Mouse (Mus musculus) limb, embryonic 10.5 days (tissue): Measurements from ENCODE around the gene Gm28845. TPM values are rescaled to one million over a fixed set of nuclear protein-coding genes. Genes with fewer than 3 reads are reported as not detected.

Experiments used
- polyA plus RNA-seq: library from polyadenylated mRNA; unstranded; fragments of >200 nt; fragmentation: Nextera tagmentation; extraction: Ambion mirVana; gene quantifications from 2 replicates; pipeline ENCODE4 v1.2.1, GENCODE M21; 2016

Gene Gm28845
- polyA plus RNA-seq, 1 experiment from 2014 or later = not detected

Other genes starting within 250 kb of the Gm28845 start
- gene Plekhm3, start 162.7 kb downstream of the Gm28845 start, polyA plus RNA-seq = 8.0 and 10.4 TPM in 2 replicates
- 0.11 and 0.16 TPM in 2 replicates for gene Akr1cl, start 86.8 kb downstream of the Gm28845 start, polyA plus RNA-seq
- gene Cryge, start 68.4 kb downstream of the Gm28845 start, polyA plus RNA-seq = not detected in 2 replicates
- gene Crygd, start 56.1 kb downstream of the Gm28845 start, polyA plus RNA-seq = not detected in 2 replicates
- gene Crygc, start 45.9 kb downstream of the Gm28845 start, polyA plus RNA-seq = not detected in 2 replicates
- gene Crygb, start 37.3 kb downstream of the Gm28845 start, polyA plus RNA-seq = not detected in 2 replicates
- not detected in 2 replicates for gene Cryga, start 16.2 kb downstream of the Gm28845 start, polyA plus RNA-seq
- 0.35 and 0.50 TPM in 2 replicates for gene D630023F18Rik, start 3.7 kb upstream of the Gm28845 start, polyA plus RNA-seq
- gene Idh1, start 66.9 kb upstream of the Gm28845 start, polyA plus RNA-seq = 147 and 173 TPM in 2 replicates
- 13.1 and 13.2 TPM in 2 replicates for gene Pikfyve, start 67.1 kb upstream of the Gm28845 start, polyA plus RNA-seq
- not detected in 2 replicates for gene Pth2r, start 162.5 kb upstream of the Gm28845 start, polyA plus RNA-seq